Mouse (Mus musculus) cortical plate, adult 2 months (tissue): ENCODE measurements at regions not wholly inside any gene's neighbourhood (a gene's known extent, or its start where the extent isn't known, plus 50 kb on each side); places are given as distances from the start of the nearest gene placed in this dataset.

Experiments used
- H3K27ac ChIP-seq: fragments of 200-500 bp; 2 replicates; pipeline ENCODE4 v1.5.1; 2012; ENCODE audit warnings: low read length, control low read depth, inconsistent platforms; ENCODE audit not compliant: insufficient read depth
- H3K4me1 ChIP-seq: fragments of 200-500 bp; 2 replicates; pipeline ENCODE4 v1.6.1; 2011; ENCODE audit warnings: low read length; ENCODE audit not compliant: control insufficient read depth, insufficient read depth
- H3K4me3 ChIP-seq: fragments of 200-500 bp; 2 replicates; pipeline ENCODE4 v1.5.1; 2011; ENCODE audit warnings: mild to moderate bottlenecking, low read length, control low read depth; ENCODE audit not compliant: insufficient read depth
- CTCF ChIP-seq: fragments of 200-500 bp; IDR thresholded peaks from 2 replicates; pipeline ENCODE4 v1.5.1; 2011; ENCODE audit warnings: mild to moderate bottlenecking, control low read depth, low read length; ENCODE audit not compliant: insufficient read depth; ENCODE audit errors: extremely low read depth
- POLR2A ChIP-seq: fragments of 200-500 bp; IDR thresholded peaks from 2 replicates; pipeline ENCODE4 v1.6.1; 2011; ENCODE audit warnings: mild to moderate bottlenecking, low read length, control low read depth; ENCODE audit not compliant: insufficient read depth; ENCODE audit errors: extremely low read depth

DNA sequence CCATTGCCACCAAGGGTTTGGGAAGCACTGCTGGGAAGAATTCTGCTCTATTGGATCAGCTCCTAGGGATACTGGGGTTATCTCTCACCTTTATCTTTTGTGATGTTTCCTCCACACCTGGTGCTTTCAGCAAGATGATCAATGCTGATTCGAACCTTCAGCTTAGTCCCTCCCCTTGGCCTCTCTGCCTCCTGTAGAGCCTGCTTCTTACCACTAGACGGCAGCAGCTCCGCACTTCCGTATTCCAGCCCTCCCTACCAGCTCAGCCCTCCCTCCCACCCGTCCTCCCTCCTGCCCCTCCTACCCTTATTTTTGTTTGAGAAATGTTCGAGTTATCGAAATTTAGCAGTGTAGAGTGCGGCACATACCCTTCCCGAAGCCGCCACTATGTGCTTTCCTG lies 55.5 kb upstream of the Itga11 start:
- H3K4me3 ChIP-seq: no peak overlapping the region
- H3K27ac ChIP-seq: no peak overlapping the region
- H3K4me1 ChIP-seq: no peaks in the 10 kb centered on the region
- peak; percentile 46 for TF ChIP-seq CTCF
- no peak for TF ChIP-seq POLR2A

DNA sequence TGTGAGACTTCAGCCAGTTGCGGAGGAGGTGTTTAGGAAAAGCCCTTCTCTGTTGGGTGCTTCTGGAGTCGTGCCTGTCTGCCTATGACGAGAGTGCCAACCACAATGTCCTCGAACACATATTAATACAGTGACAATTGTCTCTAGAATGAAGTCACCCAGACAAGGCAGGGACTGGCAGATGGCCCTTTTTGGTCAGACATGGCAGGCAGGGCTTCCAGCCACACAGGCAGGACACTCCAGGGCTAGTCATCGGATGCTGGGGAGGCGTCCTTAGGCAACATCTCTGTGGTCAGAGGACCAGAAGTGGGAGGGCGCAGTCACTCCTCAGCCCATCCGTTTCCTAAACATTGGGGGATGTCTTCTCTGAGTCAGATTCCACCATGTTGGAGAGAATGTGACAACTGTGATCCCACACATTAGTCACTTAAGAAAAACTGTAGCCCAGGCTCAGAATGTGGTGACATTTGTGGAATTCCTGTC lies 53.0 kb upstream of the Itga11 start:
- Histone ChIP-seq H3K4me3 (no peak overlapping the region), H3K4me1 (no peaks in the 10 kb centered on the region), H3K27ac (no peak overlapping the region)
- TF ChIP-seq POLR2A: no peak
- TF ChIP-seq CTCF: no peak

DNA sequence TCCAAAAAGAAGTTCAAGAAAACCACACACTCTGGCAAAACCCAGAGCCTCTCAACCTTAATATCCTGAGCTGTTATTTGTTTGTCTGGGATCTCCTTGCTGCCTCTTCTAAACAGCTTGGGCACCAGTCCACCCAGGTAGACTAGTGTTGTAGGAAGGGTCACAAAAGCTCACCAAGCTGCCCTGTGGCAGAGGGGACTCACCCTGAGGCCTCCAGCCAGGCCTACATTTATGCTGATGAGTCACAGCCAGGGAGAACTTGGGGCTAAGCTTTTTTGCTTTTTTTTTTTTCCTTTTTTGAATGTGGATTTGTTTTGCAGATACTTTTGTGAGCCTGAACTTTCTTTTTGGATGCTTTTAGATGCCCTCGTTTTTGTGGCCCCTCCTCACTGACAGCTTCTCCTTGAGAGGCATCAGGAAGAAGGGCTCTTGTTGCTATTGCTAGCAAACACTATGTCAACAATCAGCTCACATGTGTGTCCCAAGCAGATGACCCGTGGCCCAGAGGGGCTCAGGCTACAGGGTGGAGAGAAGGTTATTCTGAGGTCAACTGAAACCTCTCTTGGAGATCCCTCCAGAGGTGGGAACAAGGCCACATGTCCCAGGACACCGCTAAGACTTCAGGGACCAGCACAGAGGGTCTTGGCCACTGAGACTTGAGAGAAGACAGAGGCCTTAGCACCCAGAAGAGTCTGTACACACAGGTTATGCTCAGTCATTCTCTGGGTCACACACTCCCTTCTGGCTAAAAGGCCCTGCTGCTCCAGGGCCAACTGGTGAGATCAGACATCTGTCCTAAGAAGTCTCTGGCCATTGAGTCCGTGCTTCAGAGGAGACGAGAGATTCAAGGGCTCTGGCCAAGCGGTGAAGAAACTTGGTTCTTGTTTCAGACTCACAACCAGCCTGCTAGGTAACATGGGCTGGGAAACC lies 50.3 kb upstream of the Itga11 start:
- Histone ChIP-seq H3K27ac (no peak overlapping the region), H3K4me3 (no peak overlapping the region), H3K4me1 (peaks cover 4% of the 10 kb centered on the region)
- TF ChIP-seq CTCF (no peak), POLR2A (no peak)
